Mouse (Mus musculus) heart, embryonic 15.5 days (tissue): ENCODE measurements around the gene Gsto1. TPM values are rescaled to one million over a fixed set of nuclear protein-coding genes. Genes with fewer than 3 reads are reported as not detected.

ENCODE experiments used
- ATAC-seq: fragments of 200-750 bp; cut with Nextera tagmentation; replicated peaks from 2 replicates; pipeline ENCODE4 v1.8.0; 2017; ENCODE audit warnings: low read depth, moderate TSS enrichment; ENCODE audit not compliant: insufficient number of reproducible peaks, insufficient read depth, low FRiP score
- H3K27ac ChIP-seq: fragments of 300-500 bp; sonication (generic); 2 replicates; pipeline ENCODE4 v1.5.1; 2015; ENCODE audit warnings: mild to moderate bottlenecking, inconsistent platforms
- H3K27me3 ChIP-seq: fragments of 300-500 bp; sonication (generic); 2 replicates; pipeline ENCODE4 v1.6.1; 2015; ENCODE audit warnings: inconsistent platforms
- H3K36me3 ChIP-seq: fragments of 300-500 bp; sonication (generic); 2 replicates; pipeline ENCODE4 v1.6.1; 2015; ENCODE audit warnings: mild to moderate bottlenecking, inconsistent platforms
- H3K4me1 ChIP-seq: fragments of 300-500 bp; sonication (generic); replicated peaks from 2 replicates; pipeline ENCODE4 v1.6.1; 2015; ENCODE audit warnings: inconsistent platforms
- H3K4me2 ChIP-seq: fragments of 300-500 bp; sonication (generic); 2 replicates; pipeline ENCODE4 v1.6.1; 2015; ENCODE audit warnings: inconsistent platforms, mild to moderate bottlenecking, moderate library complexity
- H3K4me3 ChIP-seq: fragments of 300-500 bp; sonication (generic); 2 replicates; pipeline ENCODE4 v1.5.1; 2015; ENCODE audit warnings: mild to moderate bottlenecking, inconsistent platforms
- H3K9ac ChIP-seq: fragments of 300-500 bp; sonication (generic); 2 replicates; pipeline ENCODE4 v1.6.1; 2015; ENCODE audit warnings: mild to moderate bottlenecking, inconsistent platforms
- H3K9me3 ChIP-seq: fragments of 300-500 bp; sonication (generic); replicated peaks from 2 replicates; pipeline ENCODE4 v1.6.1; 2016; ENCODE audit warnings: inconsistent platforms
- WGBS: fragments of 180-500 bp; shearing (Covaris S2); methylation state at CpG from one replicate; pipeline ENCODE4 v1.1.7; 2015; ENCODE audit warnings: mixed read lengths; 5-methylcytosine and 5-hydroxymethylcytosine counted together
- polyA plus RNA-seq: library from polyadenylated mRNA; unstranded; fragments of >200 nt; fragmentation: Nextera tagmentation; extraction: Ambion mirVana; gene quantifications from 2 replicates; pipeline ENCODE4 v1.2.1, GENCODE M21; 2015

The Gsto1 gene
- polyA plus RNA-seq, 1 experiment from 2014 or later = 103 TPM

- no peak; the same call in 1 of the 2 replicates for ATAC-seq
Measured at GRCm38 (mm10) chr19:47882151-47882881, 27.5 kb downstream of the Gsto1 start.

GRCm38 (mm10) chr19:47882882-47883254, 28.1 kb downstream of the Gsto1 start:
- Histone ChIP-seq H3K27me3 (no peaks in the 10 kb centered on the region), H3K4me1 (peaks cover 29% of the 10 kb centered on the region), H3K27ac (no peak overlapping the region), H3K4me3 (no peak overlapping the region), H3K36me3 (no peaks in the 10 kb centered on the region), H3K4me2 (no peak overlapping the region), H3K9me3 (no peaks in the 10 kb centered on the region), H3K9ac (no peak overlapping the region)
- no peak for ATAC-seq
- 53% methylated on average over 9 of the region's 9 CpGs for WGBS

More at GRCm38 (mm10) chr19:47882151-47882881, 27.5 kb downstream of the Gsto1 start:
- no peak overlapping the region for H3K4me3 ChIP-seq
- no peaks in the 10 kb centered on the region for H3K27me3 ChIP-seq
- WGBS = 21% methylated on average over 11 of the region's 11 CpGs
- H3K9ac ChIP-seq = no peak overlapping the region
- H3K27ac ChIP-seq = no peak overlapping the region
- peaks cover 27% of the 10 kb centered on the region for H3K4me1 ChIP-seq
- no peak overlapping the region for H3K4me2 ChIP-seq
- H3K9me3 ChIP-seq = no peaks in the 10 kb centered on the region
- no peaks in the 10 kb centered on the region for H3K36me3 ChIP-seq

- Histone ChIP-seq H3K4me3 (no peak overlapping the region), H3K27me3 (no peaks in the 10 kb centered on the region), H3K27ac (peak overlapping the region; percentile 65; the same call in 1 of the 2 replicates), H3K9me3 (no peaks in the 10 kb centered on the region), H3K36me3 (no peaks in the 10 kb centered on the region), H3K9ac (no peak overlapping the region), H3K4me2 (no peak overlapping the region), H3K4me1 (peaks cover 29% of the 10 kb centered on the region)
- WGBS = 75% methylated on average over 13 of the region's 13 CpGs
- peak; percentile 11; the same call in 1 of the 2 replicates for ATAC-seq
Measured at GRCm38 (mm10) chr19:47884296-47885085, 29.7 kb downstream of the Gsto1 start.

DNA sequence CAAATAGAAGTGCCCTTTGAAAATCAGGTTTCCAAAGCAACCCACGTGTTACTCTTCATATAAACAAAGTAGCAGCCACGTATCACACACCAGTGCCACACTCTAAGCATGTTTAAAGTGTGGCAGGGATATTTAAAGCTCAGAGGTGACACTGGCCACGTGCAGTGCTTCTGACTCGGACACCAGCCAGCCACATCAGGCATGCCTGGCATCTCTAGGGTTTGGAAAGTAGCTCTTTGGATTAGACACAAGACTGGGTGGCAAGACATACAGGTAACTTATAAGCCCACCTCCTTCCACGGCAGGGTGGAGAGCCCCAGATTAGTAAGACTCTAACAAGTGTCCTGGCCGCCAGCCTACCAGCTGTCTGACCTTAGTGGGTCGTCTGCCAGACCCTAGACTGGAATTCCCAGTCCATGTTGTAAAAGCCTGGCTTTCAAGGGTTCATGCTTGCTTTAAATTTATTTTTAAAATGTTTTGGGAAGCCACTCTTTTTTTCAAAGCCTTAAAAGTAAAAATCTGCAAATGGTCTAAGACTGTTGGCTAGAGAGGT, 30.5 kb downstream of the Gsto1 start:
- peaks cover 32% of the 10 kb centered on the region for H3K4me1 ChIP-seq
- no peak overlapping the region for H3K4me2 ChIP-seq
- no peak overlapping the region for H3K9ac ChIP-seq
- peak; percentile 81 for ATAC-seq
- WGBS = 40% methylated on average over 7 of the region's 7 CpGs
- H3K36me3 ChIP-seq = no peaks in the 10 kb centered on the region
- H3K4me3 ChIP-seq = no peak overlapping the region
- no peaks in the 10 kb centered on the region for H3K27me3 ChIP-seq
- no peaks in the 10 kb centered on the region for H3K9me3 ChIP-seq
- peak overlapping the region; percentile 65 for H3K27ac ChIP-seq

DNA sequence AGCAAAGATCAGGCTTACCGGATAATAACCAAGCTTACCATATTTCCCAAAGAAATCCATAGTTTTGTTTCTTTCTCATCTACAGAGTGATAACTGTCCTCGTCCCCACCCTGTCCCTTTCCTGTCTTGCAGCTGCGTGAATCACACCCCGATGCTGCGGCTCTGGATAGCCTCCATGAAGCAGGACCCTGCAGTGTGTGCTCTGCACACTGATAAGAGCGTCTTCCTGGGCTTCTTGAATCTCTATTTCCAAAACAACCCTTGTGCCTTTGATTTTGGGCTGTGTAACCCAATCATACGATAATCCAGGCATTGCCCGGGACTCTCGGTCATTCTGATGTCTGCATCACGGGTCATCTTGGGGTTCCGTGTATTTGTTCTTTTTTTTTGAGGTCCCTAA, 31.1 kb downstream of the Gsto1 start:
- H3K9ac ChIP-seq = no peak overlapping the region
- peak overlapping the region; percentile 65 for H3K27ac ChIP-seq

DNA sequence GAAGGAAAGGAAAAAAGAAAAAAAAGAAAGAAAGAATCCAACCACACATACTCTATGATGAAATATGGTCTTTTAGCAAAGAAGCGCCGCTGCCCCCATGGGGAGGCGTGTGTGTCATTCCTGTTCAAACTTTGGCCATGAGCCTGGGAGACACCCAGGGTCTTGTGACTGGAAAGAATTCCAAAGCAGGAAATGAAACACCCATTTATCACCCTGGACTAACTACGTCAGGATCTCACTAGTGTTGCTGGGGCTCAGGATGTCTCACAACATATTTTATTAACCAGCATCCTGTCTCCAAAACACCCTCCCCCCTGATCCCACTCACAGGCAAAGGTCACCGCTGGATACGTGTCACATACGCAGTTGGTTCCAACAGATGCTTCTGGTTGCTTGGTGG, 31.8 kb downstream of the Gsto1 start:
- 49% methylated on average over 7 of the region's 7 CpGs for WGBS
- Histone ChIP-seq H3K36me3 (no peaks in the 10 kb centered on the region), H3K27me3 (no peaks in the 10 kb centered on the region), H3K9me3 (no peaks in the 10 kb centered on the region), H3K4me1 (peaks cover 45% of the 10 kb centered on the region), H3K4me3 (no peak overlapping the region), H3K4me2 (no peak overlapping the region), H3K27ac (0 out of 2 replicates have a peak overlapping the region, but pooled peaks have one; percentile 12), H3K9ac (no peak overlapping the region)
- ATAC-seq = no peak

More for the DNA sequence above, 31.1 kb downstream of the Gsto1 start:
- Histone ChIP-seq H3K4me3 (no peak overlapping the region), H3K4me2 (no peak overlapping the region), H3K27me3 (no peaks in the 10 kb centered on the region), H3K36me3 (no peaks in the 10 kb centered on the region), H3K9me3 (no peaks in the 10 kb centered on the region), H3K4me1 (peaks cover 38% of the 10 kb centered on the region)
- 56% methylated on average over 11 of the region's 11 CpGs for WGBS
- no peak for ATAC-seq

- ATAC-seq = no peak
Measured at GRCm38 (mm10) chr19:47887417-47887816, 32.6 kb downstream of the Gsto1 start.

DNA sequence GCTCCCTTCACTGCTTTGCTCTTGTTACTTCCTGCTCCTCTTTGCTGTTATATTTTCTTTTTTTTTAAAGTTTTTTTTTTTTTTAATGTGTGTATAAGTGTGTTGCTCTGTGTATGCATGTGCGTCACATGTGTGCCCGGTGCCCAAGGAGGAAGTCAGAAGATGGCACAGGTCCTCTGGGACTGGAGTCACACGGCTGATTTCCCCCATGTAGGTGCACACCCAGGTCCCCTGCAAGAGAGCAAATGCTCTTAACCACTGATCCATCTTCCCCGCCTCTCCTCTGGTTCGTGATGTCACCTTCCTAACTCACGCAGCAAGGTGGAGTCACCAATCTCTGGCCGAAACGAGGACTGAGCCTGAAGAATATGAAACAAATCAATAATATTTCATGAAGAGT, 33.3 kb downstream of the Gsto1 start:
- H3K4me2 ChIP-seq = no peak overlapping the region
- no peaks in the 10 kb centered on the region for H3K36me3 ChIP-seq
- no peaks in the 10 kb centered on the region for H3K9me3 ChIP-seq
- no peak overlapping the region for H3K27ac ChIP-seq
- WGBS = 95% methylated on average over 8 of the region's 8 CpGs
- no peaks in the 10 kb centered on the region for H3K27me3 ChIP-seq
- H3K9ac ChIP-seq = no peak overlapping the region
- H3K4me3 ChIP-seq = no peak overlapping the region
- H3K4me1 ChIP-seq = peaks cover 58% of the 10 kb centered on the region
- no peak for ATAC-seq

More at GRCm38 (mm10) chr19:47887417-47887816, 32.6 kb downstream of the Gsto1 start:
- Histone ChIP-seq H3K36me3 (no peaks in the 10 kb centered on the region), H3K27ac (0 out of 2 replicates have a peak overlapping the region, but pooled peaks have one; percentile 12), H3K4me1 (peaks cover 53% of the 10 kb centered on the region), H3K4me3 (no peak overlapping the region), H3K9me3 (no peaks in the 10 kb centered on the region), H3K4me2 (no peak overlapping the region), H3K27me3 (no peaks in the 10 kb centered on the region), H3K9ac (no peak overlapping the region)
- WGBS = 83% methylated on average over 10 of the region's 10 CpGs

DNA sequence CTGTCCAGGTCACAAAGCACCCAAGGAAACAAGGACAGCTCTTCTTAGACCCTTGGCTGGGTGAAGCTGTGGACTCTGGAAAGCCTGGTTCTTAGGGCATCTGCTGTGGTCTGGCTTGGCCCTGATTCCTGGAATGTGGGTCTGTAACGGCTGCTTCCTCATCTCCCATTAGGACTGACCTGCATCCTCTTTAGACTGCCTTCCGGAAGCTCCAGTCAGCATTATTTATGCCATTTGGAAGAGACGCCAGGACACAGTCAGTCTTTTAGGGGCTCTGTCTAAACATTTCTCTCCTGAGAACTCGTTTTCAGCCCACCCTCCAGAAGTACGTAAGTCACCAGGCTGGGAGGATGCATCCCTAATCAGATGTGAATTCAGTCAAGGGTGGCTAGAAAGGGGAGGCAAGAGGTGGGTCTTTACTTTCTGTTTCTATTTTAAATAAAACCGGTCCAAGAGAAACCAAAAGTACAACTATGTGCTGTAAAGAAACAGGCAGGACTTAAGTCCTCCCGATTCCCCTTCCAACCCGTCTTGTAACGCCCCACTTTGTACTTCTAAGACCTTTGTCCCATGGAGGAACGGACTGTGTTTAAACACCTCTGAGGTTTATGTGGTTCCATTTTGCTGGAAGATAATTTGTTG, 35.8 kb downstream of the Gsto1 start:
- no peak for ATAC-seq
- Histone ChIP-seq H3K9me3 (no peaks in the 10 kb centered on the region), H3K9ac (no peak overlapping the region), H3K27ac (peak overlapping the region; percentile 35), H3K36me3 (peaks cover 9% of the 10 kb centered on the region; the same call in 1 of the 2 replicates), H3K4me2 (peak overlapping the region; percentile 1; the same call in 1 of the 2 replicates), H3K4me1 (peaks cover 47% of the 10 kb centered on the region), H3K27me3 (no peaks in the 10 kb centered on the region), H3K4me3 (no peak overlapping the region)
- 52% methylated on average over 10 of the region's 10 CpGs for WGBS

DNA sequence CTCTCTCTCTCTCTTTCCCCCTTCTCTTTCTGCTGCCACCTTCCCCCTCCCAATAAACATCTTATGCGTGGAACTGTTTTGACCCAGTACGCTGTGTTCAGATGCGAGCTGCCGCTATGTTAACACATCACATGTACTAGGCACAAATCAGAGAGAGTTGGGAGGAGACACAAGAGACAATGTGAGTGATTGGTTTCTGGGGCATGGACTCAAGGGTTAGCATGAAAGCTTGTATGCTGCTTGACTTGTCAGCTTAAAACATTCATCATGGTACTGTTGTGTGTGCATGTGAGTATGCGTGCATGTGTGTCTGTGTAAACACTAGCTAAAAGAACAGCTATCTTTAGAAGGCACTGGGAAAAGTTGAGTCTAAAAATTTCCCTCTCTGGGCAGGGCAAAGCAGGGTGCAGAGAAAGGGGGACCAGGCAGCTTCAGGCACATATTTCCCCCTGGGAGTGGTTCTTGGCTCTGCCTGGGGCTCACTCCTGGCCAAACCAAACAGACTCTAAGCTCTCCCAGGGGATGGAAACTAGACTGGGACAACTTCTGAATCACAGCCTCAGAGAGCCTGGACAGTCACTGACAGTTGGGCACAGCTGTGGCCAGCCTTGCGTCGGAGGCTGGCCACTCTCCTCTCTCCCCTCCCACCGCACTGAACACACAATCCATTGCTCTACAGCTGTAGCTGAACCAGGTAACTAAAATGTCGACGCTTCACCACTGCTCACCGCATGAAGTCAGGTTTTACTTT, 37.0 kb downstream of the Gsto1 start:
- WGBS = 65% methylated on average over 11 of the region's 11 CpGs

More for the DNA sequence above, 37.0 kb downstream of the Gsto1 start:
- no peaks in the 10 kb centered on the region for H3K9me3 ChIP-seq
- peaks cover 37% of the 10 kb centered on the region for H3K4me1 ChIP-seq
- no peak overlapping the region for H3K4me2 ChIP-seq
- peaks cover 12% of the 10 kb centered on the region for H3K36me3 ChIP-seq
- ATAC-seq = peak; percentile 32; the same call in 1 of the 2 replicates
- H3K9ac ChIP-seq = no peak overlapping the region
- H3K27ac ChIP-seq = peak overlapping the region; percentile 35
- H3K27me3 ChIP-seq = no peaks in the 10 kb centered on the region
- H3K4me3 ChIP-seq = no peak overlapping the region
